Mouse (Mus musculus) urinary bladder, postnatal 14 days (tissue): ENCODE measurements at regions not wholly inside any gene's neighbourhood (a gene's known extent, or its start where the extent isn't known, plus 50 kb on each side); places are given as distances from the start of the nearest gene placed in this dataset.
A peak's percentile ranks its signal among the peaks of the same experiment; 100 is the strongest.

ENCODE experiments used
- DNase-seq: peaks from one replicate; pipeline ENCODE4 v3.0.0; 2021; ENCODE audit warnings: low spot score

- no peak for DNase-seq
Observed at GRCm38 (mm10) chr2:124792633-124793036, 275.3 kb upstream of the Slc24a5 start.

GRCm38 (mm10) chr2:124811709-124812108 lies 256.2 kb upstream of the Slc24a5 start:
- DNase-seq = no peak

DNA sequence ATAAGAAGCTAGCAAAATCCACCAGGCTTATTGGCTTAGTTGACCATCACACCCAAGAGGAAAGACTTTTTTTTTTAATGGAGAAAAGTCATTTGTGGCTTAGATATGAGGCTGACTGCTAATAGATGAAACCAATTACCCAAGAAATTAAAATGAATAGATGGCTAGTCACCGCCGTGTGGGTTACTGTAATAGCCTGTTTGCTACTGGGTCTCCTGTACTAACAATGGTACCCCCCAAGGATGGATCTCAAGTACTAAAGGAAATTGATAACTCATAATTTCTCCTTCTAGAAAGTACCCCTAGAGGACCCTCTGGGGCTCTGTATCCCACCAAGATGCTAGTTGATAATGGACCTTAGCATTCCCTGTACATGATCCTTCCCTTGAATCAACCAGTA lies 251.1 kb upstream of the Slc24a5 start:
- no peak for DNase-seq

- no peak for DNase-seq
Observed at GRCm38 (mm10) chr2:124819846-124820245, 248.1 kb upstream of the Slc24a5 start.

GRCm38 (mm10) chr2:124820821-124821220 lies 247.1 kb upstream of the Slc24a5 start:
- no peak for DNase-seq

GRCm38 (mm10) chr2:124821366-124821765 lies 246.6 kb upstream of the Slc24a5 start:
- DNase-seq = no peak

GRCm38 (mm10) chr2:124848812-124849211 lies 219.1 kb upstream of the Slc24a5 start:
- peak; percentile 10 for DNase-seq

- peak; percentile 36 for DNase-seq
Observed at GRCm38 (mm10) chr2:124858504-124858903, 209.4 kb upstream of the Slc24a5 start.

DNA sequence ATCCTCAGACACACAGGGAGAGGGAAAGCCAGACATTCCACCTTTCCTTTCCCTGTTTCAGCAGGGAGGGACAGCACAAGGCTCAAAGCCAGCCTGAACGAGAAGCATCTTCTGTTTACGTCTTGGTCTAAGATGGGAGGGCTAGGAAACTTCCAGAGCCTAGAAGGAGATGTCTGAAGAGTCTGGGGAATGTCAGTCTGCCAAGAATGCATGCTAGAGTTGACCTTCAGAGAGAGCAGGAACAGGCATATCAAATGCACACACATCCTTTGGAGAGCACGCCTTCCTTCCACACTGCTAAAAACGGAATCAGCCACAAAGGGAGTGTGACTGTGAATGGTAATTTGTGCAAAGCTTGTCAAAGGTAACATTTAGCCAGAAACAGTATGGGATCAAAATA lies 179.7 kb upstream of the Slc24a5 start:
- no peak for DNase-seq

GRCm38 (mm10) chr2:124895002-124895401 lies 172.9 kb upstream of the Slc24a5 start:
- no peak for DNase-seq

DNA sequence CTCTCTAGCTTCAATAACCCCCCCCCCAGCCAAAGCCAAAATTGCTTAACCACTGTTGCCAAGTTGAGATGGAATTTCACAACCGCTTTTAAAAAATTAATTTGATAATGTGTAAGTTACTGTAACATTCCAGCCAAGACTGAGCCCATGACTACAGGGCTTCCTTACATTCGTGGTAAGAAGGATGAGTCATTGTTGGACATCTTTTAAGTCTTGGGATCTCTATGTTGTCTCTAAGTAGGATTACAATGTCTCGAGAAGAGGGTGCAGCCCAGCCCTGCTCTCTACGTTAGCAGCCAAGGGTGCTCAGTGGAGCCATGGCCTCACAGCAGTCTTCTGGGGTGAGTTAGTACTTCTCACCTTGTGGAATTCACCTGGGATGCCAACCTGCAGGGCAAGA lies 164.4 kb upstream of the Slc24a5 start:
- DNase-seq = no peak

DNA sequence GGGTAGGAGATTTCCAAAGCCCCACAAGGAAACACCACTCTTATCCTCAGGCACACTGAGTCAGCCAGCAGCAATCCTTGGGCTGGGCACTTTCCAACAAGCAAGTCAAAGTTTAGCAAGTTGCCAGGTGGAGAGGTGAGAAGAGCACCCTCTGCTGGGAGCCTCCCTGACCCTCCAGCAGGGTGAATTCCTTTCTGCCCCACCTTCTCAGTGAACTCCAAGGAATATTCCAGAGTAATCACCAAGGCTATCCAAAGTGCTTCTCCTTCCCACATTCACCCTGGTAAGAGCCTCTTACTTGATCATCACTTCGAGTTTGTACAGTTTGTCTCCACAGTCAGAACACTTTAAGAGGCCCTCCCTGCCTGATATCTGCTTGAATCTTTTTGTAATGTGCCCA lies 162.8 kb upstream of the Slc24a5 start:
- DNase-seq = peak; percentile 23

DNA sequence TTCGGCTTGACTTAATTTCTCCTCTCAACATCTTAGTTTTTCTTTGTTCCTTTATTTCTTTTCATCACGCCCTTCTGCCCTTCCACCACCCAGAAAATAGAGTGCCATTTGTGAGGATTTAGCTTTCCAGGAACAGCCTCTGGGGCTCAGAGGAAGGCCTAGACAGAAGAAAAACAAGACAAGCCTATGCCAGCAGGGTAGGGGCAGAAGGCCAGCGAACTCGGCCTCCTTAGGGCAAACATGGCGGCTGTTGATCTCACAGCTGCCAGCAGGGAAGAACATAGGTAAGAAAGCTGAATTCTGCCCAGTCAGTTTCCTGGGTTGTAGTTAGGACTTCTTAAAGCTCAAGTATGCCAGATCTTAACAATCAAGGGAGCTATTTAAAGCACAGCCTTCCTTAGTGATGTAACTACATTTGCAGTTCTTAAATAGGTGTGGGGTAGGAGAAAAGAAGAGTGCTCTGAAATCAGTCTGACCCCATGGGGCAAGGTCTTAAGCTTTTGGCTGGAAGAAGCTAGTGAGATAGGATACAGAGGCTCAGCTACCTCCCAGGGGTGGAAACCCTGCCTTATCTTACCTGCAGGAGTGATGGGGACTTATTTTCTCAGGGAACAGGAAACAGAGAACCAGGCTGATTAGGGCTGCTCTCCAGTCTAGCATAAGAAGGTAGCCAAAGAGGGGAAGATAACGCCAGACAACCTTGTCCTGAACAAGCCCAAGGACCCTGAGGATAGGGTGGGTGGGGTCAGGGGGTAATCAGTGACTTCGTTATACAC lies 148.8 kb upstream of the Slc24a5 start:
- DNase-seq = no peak

DNA sequence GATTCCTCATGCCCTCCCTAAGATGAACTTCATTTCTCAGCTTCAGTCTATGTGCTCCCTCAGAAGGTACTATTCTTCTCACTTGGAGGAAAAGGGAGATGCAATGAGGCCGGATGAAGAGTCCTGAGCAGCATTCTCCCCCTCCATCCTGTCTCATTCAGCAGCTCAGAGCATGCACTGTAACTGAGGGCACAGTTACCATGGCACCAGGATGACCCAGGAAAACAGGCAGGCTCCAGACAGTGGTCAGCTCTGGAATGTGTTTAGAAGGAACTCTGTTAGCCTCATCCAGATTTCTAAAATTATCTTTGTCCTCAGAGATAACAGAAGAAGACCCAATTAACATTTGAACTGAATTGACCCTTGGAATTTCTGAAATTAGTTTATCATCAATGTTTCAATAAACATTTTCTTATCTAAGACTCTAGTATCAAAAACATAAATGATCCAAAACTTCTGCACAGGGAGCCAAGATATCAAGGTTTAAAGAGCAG lies 148.1 kb upstream of the Slc24a5 start:
- DNase-seq = no peak

DNA sequence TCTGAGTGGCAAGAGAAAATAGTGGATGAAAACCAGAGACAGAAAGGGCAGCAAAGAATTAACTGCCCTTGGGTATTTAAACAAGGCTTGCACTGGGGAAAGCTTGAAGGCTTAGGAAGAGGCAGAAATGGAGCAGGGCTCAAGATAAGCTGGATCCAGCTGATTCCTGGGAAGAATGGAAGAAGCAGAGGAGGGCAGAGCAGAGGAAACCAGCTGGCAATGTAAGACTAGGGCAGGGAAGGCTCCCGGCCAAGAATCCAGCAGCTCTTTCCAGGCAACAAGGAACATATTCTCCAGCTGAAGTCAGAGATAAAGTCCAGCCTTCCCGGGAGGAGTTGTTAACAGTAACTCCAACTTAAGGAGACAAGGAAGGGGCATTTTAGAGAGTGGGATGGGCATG lies 147.7 kb upstream of the Slc24a5 start:
- DNase-seq = peak; percentile 44

DNA sequence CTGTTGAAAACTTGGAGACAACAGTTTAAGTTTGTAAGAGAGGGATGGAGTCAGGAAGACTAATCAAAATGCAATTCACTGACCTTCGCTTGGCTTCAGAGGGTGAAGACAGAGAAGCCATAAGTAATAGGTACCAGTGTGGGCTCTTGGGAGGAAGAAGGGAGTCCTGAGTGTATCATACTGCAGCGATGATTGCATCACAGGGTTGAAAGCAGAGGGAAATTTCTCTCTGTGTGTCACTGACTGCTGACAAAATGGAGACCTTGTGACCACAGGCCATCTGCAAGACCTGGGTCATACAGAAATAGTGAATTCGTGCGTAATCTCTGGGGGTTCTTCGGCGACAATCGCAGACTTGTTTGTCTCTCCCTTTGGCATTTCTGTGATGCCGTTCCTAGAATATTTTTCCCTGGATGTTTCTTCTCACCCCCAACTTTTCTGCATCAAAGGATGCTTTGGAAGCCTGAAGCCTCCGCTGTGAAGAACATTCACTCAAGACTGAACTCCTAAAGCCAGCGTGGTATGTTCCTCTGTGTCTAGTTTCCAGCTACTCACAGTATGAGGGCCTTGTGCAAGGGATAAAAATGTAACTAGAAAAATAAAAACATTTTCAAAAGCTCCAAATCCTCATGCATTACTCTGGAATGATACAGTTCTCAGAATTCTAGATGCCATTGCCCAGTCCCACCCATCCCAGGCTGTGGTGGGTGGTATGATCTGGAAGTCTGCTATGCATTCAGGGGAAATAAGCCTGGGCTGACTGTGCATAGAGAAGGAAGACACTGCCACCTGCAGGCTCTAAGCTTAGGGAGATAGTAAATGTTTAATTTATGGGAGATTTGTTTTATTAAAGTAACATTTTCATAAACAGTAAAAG lies 139.8 kb upstream of the Slc24a5 start:
- DNase-seq = peak; percentile 61

- DNase-seq = no peak
Observed at GRCm38 (mm10) chr2:124928759-124929113, 139.2 kb upstream of the Slc24a5 start.

DNA sequence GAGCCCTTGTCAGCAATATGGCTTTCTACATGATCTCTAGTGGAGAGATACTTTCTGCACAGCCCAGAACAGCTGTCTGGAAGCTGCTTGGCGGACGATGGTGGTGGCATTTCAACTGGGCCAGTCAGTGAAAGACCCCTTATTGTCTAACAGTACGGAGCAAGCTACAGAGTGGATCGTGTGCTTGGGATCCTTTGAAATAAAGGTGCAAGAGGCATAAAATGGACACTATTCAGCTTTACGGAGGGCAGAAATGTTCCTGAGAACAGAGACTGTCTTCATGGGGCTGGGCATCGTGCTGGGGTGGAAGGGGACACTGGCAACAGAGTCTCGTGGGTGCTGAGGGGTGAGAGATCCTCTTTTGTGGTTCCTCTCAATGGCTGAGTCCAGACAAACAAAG lies 137.2 kb upstream of the Slc24a5 start:
- DNase-seq = no peak

GRCm38 (mm10) chr2:124932566-124932965 lies 135.4 kb upstream of the Slc24a5 start:
- no peak for DNase-seq

DNA sequence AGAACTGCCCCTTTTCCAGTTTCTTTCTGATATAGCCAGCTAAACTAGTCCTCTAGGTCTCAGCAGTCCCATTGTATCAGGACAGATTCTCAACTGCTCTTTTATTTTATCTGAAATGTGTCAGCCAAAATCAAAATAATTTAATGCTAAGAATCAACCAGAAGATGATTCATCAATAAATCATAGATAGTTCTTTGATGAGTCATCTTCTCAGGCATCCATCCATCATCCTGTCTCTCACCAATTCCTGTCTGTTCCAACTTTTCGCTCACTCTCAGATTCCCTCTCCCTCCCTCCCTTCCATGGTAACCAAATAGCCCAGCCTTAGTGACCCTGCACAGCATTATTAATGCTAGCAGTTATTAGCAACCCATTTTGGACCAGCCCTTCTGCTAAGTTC lies 134.0 kb upstream of the Slc24a5 start:
- DNase-seq = no peak

- DNase-seq = no peak
Observed at GRCm38 (mm10) chr2:124948263-124948781, 119.6 kb upstream of the Slc24a5 start.

- no peak for DNase-seq
Observed at GRCm38 (mm10) chr2:124948812-124949211, 119.1 kb upstream of the Slc24a5 start.

DNA sequence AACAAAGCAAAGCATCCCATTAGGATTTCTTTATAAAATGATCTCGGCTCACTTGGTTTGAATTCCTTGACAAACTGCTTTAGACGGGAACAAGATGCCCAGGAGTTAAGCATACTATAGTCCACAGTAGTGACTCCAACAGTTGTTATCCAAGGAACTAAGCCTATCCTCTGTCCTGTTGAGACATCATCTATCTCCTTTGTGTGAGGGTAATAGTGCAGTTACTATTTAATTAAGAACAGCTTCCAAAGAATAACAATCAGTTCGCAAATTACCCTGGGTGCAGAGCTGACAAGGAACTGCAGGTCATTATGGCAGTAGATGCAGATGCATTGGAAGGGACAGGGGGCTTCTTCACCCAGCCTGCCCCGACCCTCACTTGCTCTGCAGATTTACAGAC lies 115.7 kb upstream of the Slc24a5 start:
- DNase-seq = no peak
